Mouse (Mus musculus) spleen, adult 2 months (tissue): ENCODE measurements around the gene Slc25a18.

Source experiments
- CTCF ChIP-seq: fragments of 200-500 bp; IDR thresholded peaks from 2 replicates; pipeline ENCODE4 v1.5.1; 2011; ENCODE audit warnings: mild to moderate bottlenecking, inconsistent platforms; ENCODE audit not compliant: insufficient read depth, insufficient read length, insufficient replicate concordance; ENCODE audit errors: extremely low read depth
- POLR2A ChIP-seq: fragments of 200-500 bp; IDR thresholded peaks from 2 replicates; pipeline ENCODE4 v1.6.1; 2011; ENCODE audit warnings: low read depth, low read length, inconsistent platforms

- TF ChIP-seq CTCF = no peak
- TF ChIP-seq POLR2A = no peak
Measured at GRCm38 (mm10) chr6:120736011-120736410, 37.4 kb upstream of the Slc25a18 start.
